Mouse (Mus musculus) neural tube, embryonic 12.5 days (tissue): Measurements from ENCODE around the gene Camkmt. TPM values are rescaled to one million over a fixed set of nuclear protein-coding genes. Genes with fewer than 3 reads are reported as not detected.

ENCODE experiments used
- ATAC-seq: fragments of 200-750 bp; cut with Nextera tagmentation; 2 replicates; pipeline ENCODE4 v1.8.0; 2017; ENCODE audit warnings: low read depth, mild to moderate bottlenecking, moderate TSS enrichment, moderate library complexity; ENCODE audit not compliant: low FRiP score
- H3K27ac ChIP-seq: fragments of 300-500 bp; sonication (generic); 2 replicates; pipeline ENCODE4 v1.5.1; 2016
- H3K27me3 ChIP-seq: fragments of 300-500 bp; sonication (generic); replicated peaks from 2 replicates; pipeline ENCODE4 v1.6.1; 2016; ENCODE audit warnings: mild to moderate bottlenecking
- H3K36me3 ChIP-seq: fragments of 300-500 bp; sonication (generic); 2 replicates; pipeline ENCODE4 v1.6.1; 2016; ENCODE audit warnings: mild to moderate bottlenecking
- H3K4me1 ChIP-seq: fragments of 300-500 bp; sonication (generic); 2 replicates; pipeline ENCODE4 v1.6.1; 2016
- H3K4me2 ChIP-seq: fragments of 300-500 bp; sonication (generic); replicated peaks from 2 replicates; pipeline ENCODE4 v1.6.1; 2016; ENCODE audit warnings: mild to moderate bottlenecking
- H3K4me3 ChIP-seq: fragments of 300-500 bp; sonication (generic); 2 replicates; pipeline ENCODE4 v1.5.1; 2016
- H3K9ac ChIP-seq: fragments of 300-500 bp; sonication (generic); 2 replicates; pipeline ENCODE4 v1.6.1; 2016; ENCODE audit warnings: mild to moderate bottlenecking
- H3K9me3 ChIP-seq: fragments of 300-500 bp; sonication (generic); 2 replicates; pipeline ENCODE4 v1.6.1; 2016; ENCODE audit warnings: mild to moderate bottlenecking
- WGBS: fragments of 180-500 bp; shearing (Covaris S2); methylation state at CpG from one replicate; pipeline ENCODE4 v1.1.7; 2016; 5-methylcytosine and 5-hydroxymethylcytosine counted together
- polyA plus RNA-seq: library from polyadenylated mRNA; unstranded; fragments of >200 nt; fragmentation: Nextera tagmentation; extraction: Ambion mirVana; gene quantifications from 2 replicates; pipeline ENCODE4 v1.2.1, GENCODE M21; 2016

Camkmt gene
- polyA plus RNA-seq, 1 experiment from 2014 or later = 14.7 TPM

DNA sequence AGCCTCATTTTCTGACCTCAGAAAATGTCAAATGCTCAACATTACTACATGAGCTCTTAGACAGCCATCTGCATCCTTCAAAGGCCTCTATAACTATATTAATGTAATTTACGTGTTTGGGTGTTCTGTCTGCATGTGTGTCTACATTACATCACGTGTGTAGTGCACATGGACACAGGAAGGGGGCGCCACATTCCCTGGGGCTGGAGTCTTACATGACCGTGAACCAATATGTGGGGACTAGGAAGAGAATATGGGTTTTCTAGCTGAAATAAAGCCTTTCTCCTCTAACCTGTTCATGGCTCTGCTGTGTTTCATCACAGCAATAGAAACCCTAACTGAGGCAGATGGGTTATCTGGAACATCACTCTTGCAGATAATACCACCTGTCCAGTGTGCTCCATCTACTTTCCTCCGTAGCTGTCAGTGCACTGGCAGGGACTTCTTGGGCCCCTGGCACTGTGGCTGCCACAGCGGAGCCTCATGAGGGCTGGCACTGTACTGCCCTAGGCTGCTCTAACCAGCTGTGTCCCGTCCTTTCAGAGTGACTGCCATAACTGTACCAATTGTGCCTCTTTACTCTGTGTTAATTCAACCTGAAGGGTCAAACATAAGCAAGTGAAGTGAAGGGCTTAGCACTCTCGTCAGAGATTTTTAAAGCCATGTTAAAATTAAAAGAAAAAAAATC, 19.1 kb upstream of the Camkmt start:
- Histone ChIP-seq H3K9me3 (no peaks in the 10 kb centered on the region), H3K4me2 (no peak overlapping the region), H3K4me1 (peaks cover 9% of the 10 kb centered on the region), H3K4me3 (no peak overlapping the region), H3K27ac (no peak overlapping the region), H3K9ac (no peak overlapping the region), H3K27me3 (no peaks in the 10 kb centered on the region), H3K36me3 (peaks cover 63% of the 10 kb centered on the region)
- WGBS = 90% methylated on average over 8 of the region's 8 CpGs
- no peak for ATAC-seq

DNA sequence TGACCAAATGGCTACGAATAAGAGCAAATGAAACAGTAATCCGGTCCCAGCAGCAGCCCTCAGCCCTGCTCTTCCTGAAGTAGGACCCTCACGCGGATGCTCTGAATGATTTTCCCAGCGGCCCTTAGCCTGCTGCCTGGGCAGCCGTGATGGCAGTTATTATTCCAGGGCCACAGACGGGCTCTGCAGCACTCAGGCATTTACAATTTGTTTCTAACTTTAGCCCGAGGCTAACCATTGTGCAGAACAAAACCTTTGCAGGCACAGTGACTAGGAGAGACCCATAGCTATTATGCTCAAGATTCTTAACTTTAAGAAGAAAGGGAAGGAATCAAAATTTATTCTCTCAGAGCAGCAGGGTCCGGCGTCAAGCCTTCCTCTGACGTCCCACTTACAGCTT, 18.0 kb upstream of the Camkmt start:
- peaks cover 9% of the 10 kb centered on the region for H3K4me1 ChIP-seq
- H3K27ac ChIP-seq = no peak overlapping the region
- peaks cover 65% of the 10 kb centered on the region for H3K36me3 ChIP-seq
- ATAC-seq = no peak
- H3K27me3 ChIP-seq = no peaks in the 10 kb centered on the region
- WGBS = 33% methylated on average over 11 of the region's 11 CpGs
- 0 out of 2 replicates have a peak overlapping the region, but pooled peaks have one; percentile 1 for H3K4me2 ChIP-seq
- no peak overlapping the region for H3K9ac ChIP-seq
- no peak overlapping the region for H3K4me3 ChIP-seq
- no peaks in the 10 kb centered on the region for H3K9me3 ChIP-seq

DNA sequence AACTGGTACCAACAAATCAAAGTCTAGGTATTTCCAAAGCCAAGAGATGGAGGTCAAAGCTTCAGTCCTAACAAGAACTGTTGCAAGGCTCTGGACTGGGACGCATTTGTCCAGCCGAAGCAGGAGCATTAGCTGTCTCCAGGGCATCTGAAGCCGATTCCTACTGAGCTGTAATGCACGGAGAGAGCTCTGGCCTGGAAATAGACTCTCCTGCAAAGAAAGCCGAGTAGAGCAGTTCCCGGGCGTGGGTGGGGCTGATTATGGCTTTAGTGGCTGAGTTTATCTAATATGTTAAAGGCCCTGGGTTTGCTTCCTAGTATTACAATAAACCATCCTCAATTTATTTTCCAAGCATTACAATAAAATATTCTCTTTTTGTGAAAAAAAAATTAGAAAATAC, 17.1 kb upstream of the Camkmt start:
- H3K4me2 ChIP-seq = 0 out of 2 replicates have a peak overlapping the region, but pooled peaks have one; percentile 1

DNA sequence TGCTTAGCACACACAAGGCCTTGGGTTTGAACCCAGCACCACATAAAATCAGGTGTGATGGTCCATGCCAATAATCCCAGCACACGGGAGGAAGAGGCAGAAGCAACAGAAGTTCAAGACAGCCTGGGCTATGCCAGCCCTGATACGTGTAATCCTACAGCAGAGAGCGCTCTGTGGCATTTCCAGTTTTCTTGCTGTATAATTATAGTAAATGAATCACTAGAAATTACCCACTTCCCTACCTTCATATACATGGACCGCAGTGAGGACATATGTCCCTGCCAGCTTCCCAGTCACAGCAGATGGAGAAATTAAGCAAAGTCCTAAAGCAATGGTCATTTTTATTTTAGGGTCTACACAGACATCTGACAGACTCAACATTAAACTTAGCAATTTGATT, 16.3 kb upstream of the Camkmt start:
- H3K27ac ChIP-seq = no peak overlapping the region
- H3K9ac ChIP-seq = no peak overlapping the region
- ATAC-seq = no peak
- no peaks in the 10 kb centered on the region for H3K27me3 ChIP-seq
- no peak overlapping the region for H3K4me3 ChIP-seq
- 94% methylated on average over 4 of the region's 4 CpGs for WGBS
- H3K4me2 ChIP-seq = no peak overlapping the region
- H3K9me3 ChIP-seq = no peaks in the 10 kb centered on the region
- peaks cover 68% of the 10 kb centered on the region for H3K36me3 ChIP-seq
- H3K4me1 ChIP-seq = peaks cover 9% of the 10 kb centered on the region

More for the DNA sequence above, 17.1 kb upstream of the Camkmt start:
- no peak for ATAC-seq
- H3K9ac ChIP-seq = no peak overlapping the region
- no peaks in the 10 kb centered on the region for H3K27me3 ChIP-seq
- H3K36me3 ChIP-seq = peaks cover 67% of the 10 kb centered on the region
- H3K4me1 ChIP-seq = peaks cover 9% of the 10 kb centered on the region
- WGBS = 42% methylated on average over 7 of the region's 7 CpGs
- H3K9me3 ChIP-seq = no peaks in the 10 kb centered on the region
- no peak overlapping the region for H3K27ac ChIP-seq
- H3K4me3 ChIP-seq = no peak overlapping the region

DNA sequence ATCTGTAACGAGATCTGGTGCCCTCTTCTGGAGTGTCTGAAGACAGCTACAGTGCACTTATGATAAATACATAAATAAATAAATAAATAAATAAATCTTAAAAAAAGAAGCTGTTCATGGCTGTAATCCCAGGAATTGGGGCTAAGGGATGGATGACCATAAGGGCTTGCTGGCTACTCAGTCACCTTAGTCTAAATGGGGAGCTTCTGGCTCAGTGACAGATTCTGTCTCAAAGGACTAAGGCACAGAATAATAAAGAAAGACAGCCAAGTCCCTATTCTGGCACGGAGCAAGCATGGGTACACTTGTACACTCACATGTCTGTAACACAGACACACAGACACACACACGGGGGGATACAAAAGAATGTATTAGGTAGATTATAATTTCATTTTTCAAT, 11.1 kb upstream of the Camkmt start:
- Histone ChIP-seq H3K4me1 (no peaks in the 10 kb centered on the region), H3K4me2 (no peak overlapping the region), H3K36me3 (peaks cover 54% of the 10 kb centered on the region), H3K27ac (no peak overlapping the region), H3K9me3 (no peaks in the 10 kb centered on the region), H3K4me3 (no peak overlapping the region), H3K27me3 (no peaks in the 10 kb centered on the region), H3K9ac (no peak overlapping the region)
- 97% methylated on average over 3 of the region's 3 CpGs for WGBS
- no peak for ATAC-seq

DNA sequence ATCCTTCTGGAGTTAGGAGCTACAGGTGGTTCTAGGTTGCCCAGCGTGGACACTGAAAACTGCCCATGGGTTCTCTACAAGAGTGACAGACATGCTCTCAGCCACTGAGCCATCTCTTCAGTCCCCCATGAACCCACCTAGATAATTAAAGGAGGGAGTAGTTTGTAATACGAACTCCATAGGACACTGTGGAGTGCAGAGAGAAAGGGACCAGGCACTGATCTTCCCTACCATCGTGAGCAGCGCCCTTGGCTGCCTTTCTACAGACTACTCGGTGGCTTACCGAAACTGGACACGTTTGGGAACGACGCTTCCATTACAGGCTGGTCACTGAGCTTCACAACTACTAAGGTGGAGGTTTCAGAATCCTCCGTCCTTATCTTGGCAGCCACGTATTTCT, 9.6 kb upstream of the Camkmt start:
- 97% methylated on average over 11 of the region's 11 CpGs for WGBS
- Histone ChIP-seq H3K4me3 (no peak overlapping the region), H3K36me3 (peaks cover 48% of the 10 kb centered on the region), H3K27me3 (no peaks in the 10 kb centered on the region), H3K9me3 (no peaks in the 10 kb centered on the region), H3K4me2 (no peak overlapping the region), H3K9ac (no peak overlapping the region), H3K27ac (no peak overlapping the region), H3K4me1 (no peaks in the 10 kb centered on the region)
- no peak for ATAC-seq

DNA sequence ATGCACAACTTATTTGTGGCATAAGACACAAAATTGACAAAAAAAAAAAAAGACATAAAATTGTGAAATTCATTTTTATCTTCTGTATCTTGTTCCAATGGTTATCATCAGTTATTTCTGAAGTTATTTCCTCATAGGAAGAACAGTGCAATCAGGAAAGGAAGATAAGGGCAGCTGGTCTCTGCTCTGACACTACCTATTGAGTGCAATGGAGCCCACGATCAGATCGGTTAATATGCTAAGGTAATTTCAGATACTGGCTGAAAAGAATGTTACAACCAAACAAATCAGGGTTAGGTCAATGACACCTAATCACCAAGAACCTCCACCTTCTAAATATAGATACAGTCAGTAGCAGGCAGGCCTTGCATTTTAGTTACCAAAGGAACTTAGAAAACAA, 5.0 kb upstream of the Camkmt start:
- Histone ChIP-seq H3K4me3 (no peak overlapping the region), H3K27ac (no peak overlapping the region), H3K4me2 (no peak overlapping the region), H3K9ac (no peak overlapping the region), H3K36me3 (peaks cover 10% of the 10 kb centered on the region), H3K4me1 (peaks cover 6% of the 10 kb centered on the region; the same call in 1 of the 2 replicates), H3K9me3 (no peaks in the 10 kb centered on the region), H3K27me3 (no peaks in the 10 kb centered on the region)
- WGBS = 94% methylated on average over 2 of the region's 2 CpGs
- no peak for ATAC-seq

DNA sequence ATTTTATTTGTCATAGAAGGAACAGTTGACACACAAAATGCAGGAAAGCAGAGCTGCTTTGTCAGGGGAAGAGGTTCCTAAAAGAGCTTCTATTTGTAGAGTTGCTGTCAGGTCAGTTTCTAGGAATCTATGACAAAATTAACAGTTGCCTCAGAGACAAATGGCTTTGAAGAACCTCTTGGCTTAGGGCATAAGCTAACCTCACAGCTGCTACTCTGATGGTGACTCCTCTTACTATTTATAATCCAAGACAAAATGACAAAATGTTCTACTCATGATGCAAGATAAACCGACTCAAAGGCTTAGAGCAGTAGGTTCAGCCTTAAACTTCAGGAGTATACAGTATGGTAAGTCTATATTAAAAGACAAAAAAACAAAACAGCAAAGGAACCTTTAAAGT, 3.9 kb upstream of the Camkmt start:
- no peak for ATAC-seq
- no peaks in the 10 kb centered on the region for H3K27me3 ChIP-seq
- 91% methylated on average over 1 of the region's 1 CpGs for WGBS
- H3K4me3 ChIP-seq = no peak overlapping the region
- H3K4me2 ChIP-seq = no peak overlapping the region
- peaks cover 12% of the 10 kb centered on the region for H3K4me1 ChIP-seq
- no peak overlapping the region for H3K9ac ChIP-seq
- H3K36me3 ChIP-seq = peaks cover 3% of the 10 kb centered on the region; the same call in 1 of the 2 replicates
- no peak overlapping the region for H3K27ac ChIP-seq
- no peaks in the 10 kb centered on the region for H3K9me3 ChIP-seq

DNA sequence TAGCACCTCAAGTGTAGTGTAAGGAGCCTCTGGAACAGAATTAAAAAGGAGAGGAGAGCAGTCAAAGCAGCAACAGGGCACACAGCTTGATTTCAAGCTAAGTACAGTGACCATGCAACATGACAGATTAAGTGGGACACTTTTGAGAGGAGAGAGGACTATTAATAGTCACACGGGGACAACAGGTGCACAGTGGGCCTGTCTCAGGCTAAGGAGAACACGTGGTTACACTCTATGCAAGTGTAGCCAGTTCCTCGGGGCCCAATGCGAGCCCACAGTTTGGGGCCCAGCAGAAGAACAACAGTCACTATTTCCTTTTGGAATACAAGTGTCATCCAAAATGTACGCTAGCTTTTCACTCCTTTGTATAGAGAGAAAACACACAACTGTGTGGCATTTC, 2.8 kb upstream of the Camkmt start:
- Histone ChIP-seq H3K4me2 (no peak overlapping the region), H3K4me1 (peaks cover 15% of the 10 kb centered on the region), H3K9me3 (no peaks in the 10 kb centered on the region), H3K27ac (no peak overlapping the region), H3K9ac (no peak overlapping the region), H3K4me3 (no peak overlapping the region), H3K27me3 (no peaks in the 10 kb centered on the region), H3K36me3 (peaks cover 3% of the 10 kb centered on the region; the same call in 1 of the 2 replicates)
- ATAC-seq = no peak
- 88% methylated on average over 5 of the region's 5 CpGs for WGBS

DNA sequence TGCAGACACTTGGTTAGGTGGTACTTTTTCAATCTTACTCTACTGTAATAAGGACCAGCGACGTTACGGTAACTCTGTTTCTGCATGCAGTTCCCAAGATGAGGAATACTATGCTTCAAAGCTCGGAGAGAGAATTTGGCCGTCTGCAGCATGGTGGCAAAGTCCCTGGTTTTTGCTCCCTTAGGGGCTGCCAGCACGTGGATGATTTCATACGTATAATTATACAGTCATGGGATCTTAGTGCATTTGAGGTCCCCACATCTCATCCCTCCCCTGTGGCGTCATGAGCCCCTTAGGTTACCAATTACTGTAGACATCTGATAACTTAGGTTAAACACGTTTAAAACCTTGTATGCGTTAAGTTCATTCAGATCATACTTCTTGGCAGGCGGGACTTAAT, 2.0 kb upstream of the Camkmt start:
- 91% methylated on average over 11 of the region's 11 CpGs for WGBS
- Histone ChIP-seq H3K36me3 (no peaks in the 10 kb centered on the region), H3K9me3 (no peaks in the 10 kb centered on the region), H3K27me3 (no peaks in the 10 kb centered on the region), H3K4me2 (no peak overlapping the region), H3K27ac (no peak overlapping the region), H3K9ac (no peak overlapping the region), H3K4me3 (no peak overlapping the region), H3K4me1 (peaks cover 15% of the 10 kb centered on the region)
- no peak for ATAC-seq

DNA sequence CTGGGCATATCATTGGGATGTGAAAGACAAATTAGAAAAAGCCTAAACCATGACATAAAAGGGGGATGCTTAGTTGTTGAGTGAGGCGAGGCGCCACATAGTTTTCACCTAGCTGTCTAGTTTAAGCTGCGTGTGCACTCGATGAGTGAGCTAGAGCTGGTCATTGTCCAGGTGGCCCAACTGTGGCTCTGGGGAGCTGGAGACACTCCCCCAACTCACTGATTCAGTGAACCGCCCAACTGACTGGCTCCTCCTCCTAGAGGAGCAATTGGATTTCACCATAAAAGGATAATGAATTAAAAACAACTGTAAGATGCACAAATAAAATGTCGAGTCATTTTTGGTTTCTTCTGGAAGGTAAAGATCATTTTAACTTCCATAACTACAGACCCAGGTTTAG, 1.3 kb upstream of the Camkmt start:
- 54% methylated on average over 6 of the region's 6 CpGs for WGBS
- no peaks in the 10 kb centered on the region for H3K9me3 ChIP-seq
- no peaks in the 10 kb centered on the region for H3K27me3 ChIP-seq
- peaks cover 15% of the 10 kb centered on the region for H3K4me1 ChIP-seq
- peak overlapping the region; percentile 85 for H3K4me2 ChIP-seq
- no peaks in the 10 kb centered on the region for H3K36me3 ChIP-seq
- H3K9ac ChIP-seq = no peak overlapping the region
- no peak overlapping the region for H3K27ac ChIP-seq
- ATAC-seq = no peak
- peak overlapping the region; percentile 86; the same call in 1 of the 2 replicates for H3K4me3 ChIP-seq

DNA sequence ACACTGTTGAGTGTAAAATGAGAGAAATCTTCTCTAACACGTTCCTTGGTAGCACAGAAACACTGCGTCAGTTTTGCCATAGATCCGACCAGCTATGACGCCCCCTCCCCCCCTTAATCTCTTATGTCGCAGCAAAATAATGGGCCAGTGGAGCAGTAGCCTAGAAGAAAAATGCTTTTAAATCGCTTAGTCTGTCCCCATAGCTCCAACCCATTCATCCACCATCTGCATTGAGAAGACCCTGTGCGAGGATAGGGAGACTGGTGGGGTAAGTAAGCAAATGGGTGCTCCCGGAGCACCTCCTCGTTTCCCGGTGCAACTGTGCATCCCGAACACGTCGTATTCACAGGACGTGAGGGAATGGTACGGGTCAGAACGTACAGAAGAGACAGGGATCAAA, 731 bp upstream of the Camkmt start:
- H3K36me3 ChIP-seq = no peaks in the 10 kb centered on the region
- no peaks in the 10 kb centered on the region for H3K27me3 ChIP-seq
- peak overlapping the region; percentile 85 for H3K4me2 ChIP-seq
- ATAC-seq = peak; percentile 21
- H3K9ac ChIP-seq = peak overlapping the region; percentile 74
- peaks cover 15% of the 10 kb centered on the region for H3K4me1 ChIP-seq
- peak overlapping the region; percentile 86 for H3K4me3 ChIP-seq
- H3K27ac ChIP-seq = peak overlapping the region; percentile 54
- under 1% methylated on average over 16 of the region's 16 CpGs for WGBS
- no peaks in the 10 kb centered on the region for H3K9me3 ChIP-seq

DNA sequence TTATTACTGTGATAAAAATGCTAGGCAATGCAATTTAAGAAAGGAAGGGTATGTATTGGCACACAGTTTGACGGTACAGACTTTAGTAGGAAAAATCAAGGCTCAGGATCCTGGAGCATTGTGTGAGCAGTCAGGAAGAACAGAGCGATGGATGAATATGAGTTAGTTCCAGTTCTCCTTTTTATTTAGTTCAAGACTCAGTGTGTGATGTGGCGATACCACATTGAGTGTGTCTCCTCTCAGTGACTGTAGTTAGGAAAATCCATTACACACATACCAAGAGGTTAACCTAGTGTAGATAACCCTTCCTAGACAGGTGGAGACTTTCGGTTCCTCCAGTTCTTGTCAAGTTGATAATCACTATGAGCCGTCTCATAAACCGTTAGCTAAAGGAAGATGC, 1.4 kb downstream of the Camkmt start:
- Histone ChIP-seq H3K36me3 (peaks cover 2% of the 10 kb centered on the region; the same call in 1 of the 2 replicates), H3K4me3 (no peak overlapping the region), H3K9me3 (no peaks in the 10 kb centered on the region), H3K4me2 (peak overlapping the region; percentile 85), H3K27me3 (no peaks in the 10 kb centered on the region), H3K27ac (no peak overlapping the region), H3K4me1 (peaks cover 15% of the 10 kb centered on the region), H3K9ac (no peak overlapping the region)
- 88% methylated on average over 6 of the region's 6 CpGs for WGBS
- ATAC-seq = no peak
